Mouse (Mus musculus) heart, postnatal 36 days (tissue): ENCODE measurements around the gene Minos1. TPM values are rescaled to one million over a fixed set of nuclear protein-coding genes. Genes with fewer than 3 reads are reported as not detected.
A peak's percentile ranks its signal among the peaks of the same experiment; 100 is the strongest.

Source experiments
- DNase-seq, 2 experiments: peaks; one replicate each; pipeline ENCODE4 v3.0.0; 2021 to 2022
- intact Hi-C: fragments of 180-260 bp; cut with DNase I; formaldehyde crosslinking; loops from one replicate; pipeline ENCODE4 v1.15.1; 2025
- total RNA-seq, 2 experiments: library from RNA; stranded (reverse); gene quantifications; 2 replicates each; pipeline ENCODE4 v1.2.3; 2021

The Minos1 gene
- 100 to 1,000 TPM; 679 to 769 TPM for total RNA-seq

GRCm38 (mm10) chr4:139130701-139131549 lies at the start of gene Minos1:
Minos1 (minus strand) TSS chr4:139131113.
- intact Hi-C loops, result loop anchor here (1.0 to 5.0 kb wide), 3 partner anchors 40 to 121 kb away; partner anchors contain the start of gene Capzb
- DNase-seq, result peak; percentile 98

GRCm38 (mm10) chr4:139179731-139180625 lies 49.1 kb upstream of the Minos1 start:
- intact Hi-C loops, result no loop called here
- peak in 1 of 2 experiments; percentile 35 for DNase-seq

GRCm38 (mm10) chr4:139179218-139179617 lies 48.3 kb upstream of the Minos1 start:
- intact Hi-C loops, result no loop called here
- no peak for DNase-seq

GRCm38 (mm10) chr4:139178377-139178776 lies 47.5 kb upstream of the Minos1 start:
- intact Hi-C loops, result no loop called here
- DNase-seq, result no peak

- peak in 1 of 2 experiments; percentile 1 for DNase-seq
- intact Hi-C loops, result no loop called here
These were observed 47.0 kb upstream of the Minos1 start for GRCm38 (mm10) chr4:139177921-139178320.

- intact Hi-C loops, result no loop called here
- DNase-seq, result peak; percentile 43 to 63
These were observed 45.1 kb upstream of the Minos1 start for GRCm38 (mm10) chr4:139176023-139176422.

GRCm38 (mm10) chr4:139175061-139175971 lies 44.4 kb upstream of the Minos1 start:
- intact Hi-C loops, result no loop called here
- DNase-seq, result peak; percentile 71 to 78

- intact Hi-C loops, result no loop called here
- no peak for DNase-seq
These were observed 38.9 kb upstream of the Minos1 start for GRCm38 (mm10) chr4:139169748-139170279.

GRCm38 (mm10) chr4:139168985-139169747 lies 38.3 kb upstream of the Minos1 start:
- intact Hi-C loops, result no loop called here
- peak in 1 of 2 experiments; percentile 28 for DNase-seq

GRCm38 (mm10) chr4:139167107-139167506 lies 36.2 kb upstream of the Minos1 start:
- DNase-seq, result no peak
- intact Hi-C loops, result no loop called here

GRCm38 (mm10) chr4:139166244-139166643 lies 35.3 kb upstream of the Minos1 start:
- intact Hi-C loops, result no loop called here
- DNase-seq, result no peak

GRCm38 (mm10) chr4:139165259-139165658 lies 34.3 kb upstream of the Minos1 start:
- DNase-seq, result no peak
- intact Hi-C loops, result no loop called here

GRCm38 (mm10) chr4:139164082-139164481 lies 33.2 kb upstream of the Minos1 start:
- DNase-seq, result no peak
- intact Hi-C loops, result no loop called here

- intact Hi-C loops, result no loop called here
- DNase-seq, result no peak
These were observed 30.2 kb upstream of the Minos1 start for GRCm38 (mm10) chr4:139161076-139161475.

GRCm38 (mm10) chr4:139158350-139158749 lies 27.4 kb upstream of the Minos1 start:
- DNase-seq, result no peak
- intact Hi-C loops, result no loop called here

- no peak for DNase-seq
- intact Hi-C loops, result no loop called here
These were observed 25.6 kb upstream of the Minos1 start for GRCm38 (mm10) chr4:139156538-139156937.

- intact Hi-C loops, result no loop called here
- DNase-seq, result peak; percentile 60 to 74
These were observed 23.8 kb upstream of the Minos1 start for GRCm38 (mm10) chr4:139154576-139155307.

- DNase-seq, result no peak
- intact Hi-C loops, result no loop called here
These were observed 20.5 kb upstream of the Minos1 start for GRCm38 (mm10) chr4:139151370-139151769.
